Mouse (Mus musculus) MEL (cell line): ENCODE results near the gene Spen.

Experiments used
- BHLHE40 ChIP-seq: IDR thresholded peaks from 2 replicates; pipeline ENCODE4 v1.6.1; 2012; ENCODE audit warnings: low read depth, mild to moderate bottlenecking, inconsistent platforms, low read length, improper control_type of control experiment, borderline replicate concordance
- CHD2 ChIP-seq: IDR thresholded peaks from 2 replicates; pipeline ENCODE4 v1.6.1; 2011; ENCODE audit warnings: low read length, improper control_type of control experiment
- CTCF ChIP-seq, 3 experiments: IDR thresholded peaks in 2 of 3; conservative IDR thresholded peaks in 1 of 3; 2 replicates each; pipeline ENCODE4 v1.5.1; 2011 to 2012; ENCODE audit warnings: low read length in 3 of 3, low read depth in 2 of 3, mild to moderate bottlenecking in 2 of 3, improper control_type of control experiment in 1 of 3, inconsistent platforms in 1 of 3, mixed read lengths in 1 of 3, moderate library complexity in 1 of 3; ENCODE audit not compliant: control insufficient read depth in 1 of 3, insufficient read depth in 1 of 3, poor library complexity in 1 of 3, severe bottlenecking in 1 of 3
- E2F4 ChIP-seq: IDR thresholded peaks from 2 replicates; pipeline ENCODE4 v1.6.1; 2011; ENCODE audit warnings: low read depth, low read length, improper control_type of control experiment, borderline replicate concordance
- GATA1 ChIP-seq: IDR thresholded peaks from 2 replicates; pipeline ENCODE4 v1.6.1; 2011; ENCODE audit warnings: low read depth, low read length, improper control_type of control experiment
- MAX ChIP-seq: IDR thresholded peaks from 2 replicates; pipeline ENCODE4 v1.6.1; 2011; ENCODE audit warnings: low read length, improper control_type of control experiment
- RCOR1 ChIP-seq: IDR thresholded peaks from 2 replicates; pipeline ENCODE4 v1.6.1; 2012; ENCODE audit warnings: low read depth, mild to moderate bottlenecking, inconsistent platforms, low read length, improper control_type of control experiment
- ZC3H11A ChIP-seq: IDR thresholded peaks from 2 replicates; pipeline ENCODE4 v1.6.1; 2012; ENCODE audit warnings: low read depth, mild to moderate bottlenecking, inconsistent platforms, low read length, improper control_type of control experiment

GRCm38 (mm10) chr4:141478794-141479193 lies 59.6 kb downstream of the Spen start:
- TF ChIP-seq RCOR1 (no peak), CHD2 (no peak), GATA1 (no peak), ZC3H11A (no peak), MAX (no peak), BHLHE40 (no peak), CTCF (IDR thresholded peaks at IDR 0.05 in 2 of 3, conservative IDR thresholded peaks at IDR 0.05 in 1 of 3; ENCODE audit: control insufficient read depth in 1 of 3, insufficient read depth in 1 of 3, low read depth in 2 of 3, low read length in 3 of 3, poor library complexity in 1 of 3, severe bottlenecking in 1 of 3) (no peak), E2F4 (no peak)
